Comparison of ENCODE assay signal across 20 mouse cellular contexts in genomic region chr14:21669218-21669617, GRCm38 (mm10). TPM values are rescaled to one million over a fixed set of nuclear protein-coding genes. Genes with fewer than 3 reads are reported as not detected.
DNase-seq lines count a peak whose midpoint lies in the region; ATAC-seq and TF ChIP-seq lines count a peak whose summit lies in the region.
"Had no signal": no experiment of that assay in that cellular context is flagged by ENCODE, and none has a peak within 500 bp of the region (broad histone marks: within the 10 kb centered on the region; RNA-seq: fewer than 3 reads in every experiment).

No protein-coding gene starts in this region.

- ATAC-seq in hindbrain, postnatal 0 days: peak; percentile 31; the same call in 1 of the 2 replicates
- ATAC-seq in liver, embryonic 16.5 days (ENCODE audit: low read depth): 0 out of 2 replicates have a peak, but pooled peaks have one; percentile 32
- peak; percentile 12; the same call in 1 of the 2 replicates for ATAC-seq in intestine, embryonic 15.5 days
- peak; percentile 9; the same call in 1 of the 2 replicates for ATAC-seq in intestine, postnatal 0 days
- no peak for ATAC-seq in erythroid progenitor cell, adult 5-6 weeks (replicated peaks; ENCODE audit: low FRiP score, poor library complexity, severe bottlenecking)
- ATAC-seq: CD4-positive, CD25-positive, alpha-beta regulatory T cell, adult 4 months; inflammation-experienced regulatory T-cells, adult 6 months had no signal

- 83% methylated on average over 11 of the region's 11 CpGs for whole genome bisulfite sequencing in hindbrain, postnatal 0 days
- 93% methylated on average over 11 of the region's 11 CpGs for WGBS in hindbrain, embryonic 10.5 days
- 77% methylated on average over 11 of the region's 11 CpGs for WGBS in liver, embryonic 16.5 days (ENCODE audit: insufficient replicate concordance)
- WGBS in intestine, embryonic 15.5 days: 90% methylated on average over 11 of the region's 11 CpGs
- WGBS in intestine, postnatal 0 days: 82% methylated on average over 11 of the region's 11 CpGs

- no peak overlapping the region for H3K9ac ChIP-seq in hindbrain, postnatal 0 days (replicated peaks; ENCODE audit: low read length)
- no peak overlapping the region for H3K9ac ChIP-seq in liver, embryonic 16.5 days (ENCODE audit: low read depth, low read length)
- no peak overlapping the region for H3K9ac ChIP-seq in intestine, embryonic 15.5 days
- H3K9ac ChIP-seq in intestine, postnatal 0 days (ENCODE audit: low read depth, low read length): no peak overlapping the region
- H3K9ac ChIP-seq: embryonic facial prominence, embryonic 15.5 days; heart, embryonic 15.5 days; limb, embryonic 13.5 days; neural tube, embryonic 13.5 days had no signal

- no peak overlapping the region for H3K4me3 ChIP-seq in hindbrain, postnatal 0 days (ENCODE audit: low read length)
- H3K4me3 ChIP-seq in hindbrain, embryonic 10.5 days: no peak overlapping the region
- H3K4me3 ChIP-seq in liver, embryonic 16.5 days (ENCODE audit: low read depth, low read length): no peak overlapping the region
- no peak overlapping the region for H3K4me3 ChIP-seq in intestine, embryonic 15.5 days (replicated peaks)
- H3K4me3 ChIP-seq in intestine, postnatal 0 days (ENCODE audit: low read depth, low read length): no peak overlapping the region
- H3K4me3 ChIP-seq: embryonic facial prominence, embryonic 15.5 days; gastrocnemius, adult 2 months; heart, embryonic 15.5 days; limb, embryonic 13.5 days; megakaryocyte, embryonic 14.5 days; neural tube, embryonic 13.5 days had no signal

- no peak for TF ChIP-seq CTCF in hindbrain, postnatal 0 days (IDR thresholded peaks at IDR 0.05; ENCODE audit: low read depth)
- no peak for TF ChIP-seq CTCF in intestine, postnatal 0 days (IDR thresholded peaks at IDR 0.05; ENCODE audit: low read depth)

- no peaks in the 10 kb centered on the region for H3K4me1 ChIP-seq in hindbrain, postnatal 0 days (ENCODE audit: insufficient read depth, low read length)
- peaks cover 17% of the 10 kb centered on the region for H3K4me1 ChIP-seq in hindbrain, embryonic 10.5 days (replicated peaks)
- peaks cover 2% of the 10 kb centered on the region; the same call in 1 of the 2 replicates for H3K4me1 ChIP-seq in liver, embryonic 16.5 days (ENCODE audit: control insufficient read depth, low read depth, low read length)
- no peaks in the 10 kb centered on the region for H3K4me1 ChIP-seq in intestine, embryonic 15.5 days (replicated peaks)
- no peaks in the 10 kb centered on the region; the same call in 1 of the 2 replicates for H3K4me1 ChIP-seq in intestine, postnatal 0 days (replicated peaks; ENCODE audit: control insufficient read depth, insufficient read depth, low read length)

- peak overlapping the region; percentile 34; the same call in 1 of the 2 replicates for H3K27ac ChIP-seq in hindbrain, postnatal 0 days
- no peak overlapping the region for H3K27ac ChIP-seq in hindbrain, embryonic 10.5 days
- H3K27ac ChIP-seq in liver, embryonic 16.5 days (ENCODE audit: low read length): no peak overlapping the region
- H3K27ac ChIP-seq in intestine, embryonic 15.5 days: no peak overlapping the region
- H3K27ac ChIP-seq in intestine, postnatal 0 days (ENCODE audit: low read depth, low read length): no peak overlapping the region
- H3K27ac ChIP-seq: embryonic facial prominence, embryonic 15.5 days; gastrocnemius, adult 2 months; heart, embryonic 15.5 days; limb, embryonic 13.5 days; neural tube, embryonic 13.5 days had no signal

- peaks cover 24% of the 10 kb centered on the region for H3K36me3 ChIP-seq in hindbrain, postnatal 0 days (ENCODE audit: insufficient read depth, low read length)
- peaks cover 68% of the 10 kb centered on the region for H3K36me3 ChIP-seq in hindbrain, embryonic 10.5 days
- H3K36me3 ChIP-seq in liver, embryonic 16.5 days (ENCODE audit: control insufficient read depth, insufficient read depth): no peaks in the 10 kb centered on the region
- H3K36me3 ChIP-seq in intestine, embryonic 15.5 days: peaks cover 28% of the 10 kb centered on the region
- peaks cover 52% of the 10 kb centered on the region for H3K36me3 ChIP-seq in intestine, postnatal 0 days (ENCODE audit: control insufficient read depth, insufficient read depth)

- no peaks in the 10 kb centered on the region for H3K9me3 ChIP-seq in hindbrain, postnatal 0 days (ENCODE audit: low read length)
- no peaks in the 10 kb centered on the region for H3K9me3 ChIP-seq in hindbrain, embryonic 10.5 days
- no peaks in the 10 kb centered on the region for H3K9me3 ChIP-seq in liver, embryonic 16.5 days (replicated peaks; ENCODE audit: control insufficient read depth, low read length)
- no peaks in the 10 kb centered on the region for H3K9me3 ChIP-seq in intestine, embryonic 15.5 days
- H3K9me3 ChIP-seq in intestine, postnatal 0 days (ENCODE audit: control insufficient read depth): no peaks in the 10 kb centered on the region
- H3K9me3 ChIP-seq: embryonic facial prominence, embryonic 15.5 days; heart, embryonic 15.5 days; limb, embryonic 13.5 days; megakaryocyte, embryonic 14.5 days; neural tube, embryonic 13.5 days had no signal

- DNase-seq in hindbrain, postnatal 0 days (ENCODE audit: low spot score): peak; percentile 25
- DNase-seq in hindbrain, embryonic 10.5 days (ENCODE audit: low spot score): no peak
- no peak for DNase-seq in liver
- no peak for DNase-seq in ovary, postnatal 14 days (ENCODE audit: low spot score)
- DNase-seq: adrenal gland, adult 8-10 months; cerebellum, adult 18-20 months; gastrocnemius, adult 2 months; kidney, postnatal 36 days had no signal

- H3K4me2 ChIP-seq in hindbrain, postnatal 0 days (ENCODE audit: low read depth, low read length): no peak overlapping the region
- H3K4me2 ChIP-seq in liver, embryonic 16.5 days (ENCODE audit: low read depth, low read length): no peak overlapping the region
- no peak overlapping the region for H3K4me2 ChIP-seq in intestine, embryonic 15.5 days (replicated peaks)
- H3K4me2 ChIP-seq in intestine, postnatal 0 days (replicated peaks; ENCODE audit: low read depth): no peak overlapping the region
- H3K4me2 ChIP-seq: embryonic facial prominence, embryonic 15.5 days; heart, embryonic 15.5 days; limb, embryonic 13.5 days; neural tube, embryonic 13.5 days had no signal

- H3K27me3 ChIP-seq in hindbrain, postnatal 0 days (ENCODE audit: insufficient read depth, low read length): no peaks in the 10 kb centered on the region
- no peaks in the 10 kb centered on the region for H3K27me3 ChIP-seq in hindbrain, embryonic 10.5 days (ENCODE audit: insufficient read depth, poor library complexity, severe bottlenecking)
- no peaks in the 10 kb centered on the region for H3K27me3 ChIP-seq in liver, embryonic 16.5 days (ENCODE audit: control insufficient read depth, insufficient read depth, low read depth, low read length)
- H3K27me3 ChIP-seq in intestine, embryonic 15.5 days (replicated peaks): no peaks in the 10 kb centered on the region
- H3K27me3 ChIP-seq in intestine, postnatal 0 days (replicated peaks; ENCODE audit: control insufficient read depth, insufficient read depth, low read length): no peaks in the 10 kb centered on the region
- H3K27me3 ChIP-seq: embryonic facial prominence, embryonic 15.5 days; heart, embryonic 15.5 days; limb, embryonic 13.5 days; megakaryocyte, embryonic 14.5 days; neural tube, embryonic 13.5 days had no signal

RNA-seq across cellular contexts. Expression of gene Dupd1, which starts 45.2 kb away (rescaled TPM):
- total RNA-seq in hindbrain, postnatal 0 days (2014; rRNA removed): not detected in 2 replicates
- polyA plus RNA-seq in hindbrain, postnatal 0 days (2015; fragmentation: Nextera tagmentation; extraction: Ambion mirVana): 0.29 TPM in 1 of 2 replicates, not detected in the other
- 0.14 and 0.22 TPM in 2 replicates for polyA plus RNA-seq in hindbrain, embryonic 10.5 days (2016; fragmentation: Nextera tagmentation; extraction: Ambion mirVana)
- polyA plus RNA-seq in liver, embryonic 16.5 days (2015; fragmentation: Nextera tagmentation; extraction: Ambion mirVana): 0.18 and 0.27 TPM in 2 replicates
- polyA plus RNA-seq in intestine, embryonic 15.5 days (2015; fragmentation: Nextera tagmentation; extraction: Ambion mirVana): not detected in 2 replicates
- polyA plus RNA-seq in intestine, postnatal 0 days (2015; fragmentation: Nextera tagmentation; extraction: Ambion mirVana): not detected in 2 replicates
- not detected in 2 replicates for total RNA-seq in erythroid progenitor cell, adult 5-6 weeks (2015; ENCODE audit: low replicate concordance)
- total RNA-seq in erythroid progenitor cell, adult 5-6 weeks (2017; ENCODE audit: low replicate concordance): not detected in 2 replicates
- total RNA-seq: MEL had no signal
- polyA plus RNA-seq: CD4-positive, CD25-positive, alpha-beta regulatory T cell, adult 4 months; embryonic facial prominence, embryonic 15.5 days; inflammation-experienced regulatory T-cells, adult 6 months; neural tube, embryonic 13.5 days had no signal
